Mouse (Mus musculus) monocyte, adult 5-6 weeks (primary cell): ENCODE data around the gene Olfr198. TPM values are rescaled to one million over a fixed set of nuclear protein-coding genes. Genes with fewer than 3 reads are reported as not detected.
"Not testable (repeated sequence)": the region's sequence is repeated elsewhere in the genome, so short reads cannot be mapped to it uniquely, and the experiment has no call there.

Source experiments
- ATAC-seq: fragments of 153-309, 156-312 bp; replicated peaks from 2 replicates; pipeline ENCODE4 v1.8.0; 2017; ENCODE audit warnings: mild to moderate bottlenecking; ENCODE audit not compliant: low TSS enrichment, insufficient number of reproducible peaks, severe bottlenecking, poor library complexity, low FRiP score
- total RNA-seq: library from RNA; stranded (forward); fragments of 200-1000, 200-491, 200-594 nt; gene quantifications from 3 replicates; pipeline ENCODE4 v1.2.3, GENCODE M21; 2017

The Olfr198 gene
- not detected in 3 replicates for total RNA-seq

GRCm38 (mm10) chr16:59203433-59203832, at the start of gene Olfr198:
Gene Olfr198, minus strand, starts transcription at chr16:59203533.
- not testable (repeated sequence) for ATAC-seq

DNA sequence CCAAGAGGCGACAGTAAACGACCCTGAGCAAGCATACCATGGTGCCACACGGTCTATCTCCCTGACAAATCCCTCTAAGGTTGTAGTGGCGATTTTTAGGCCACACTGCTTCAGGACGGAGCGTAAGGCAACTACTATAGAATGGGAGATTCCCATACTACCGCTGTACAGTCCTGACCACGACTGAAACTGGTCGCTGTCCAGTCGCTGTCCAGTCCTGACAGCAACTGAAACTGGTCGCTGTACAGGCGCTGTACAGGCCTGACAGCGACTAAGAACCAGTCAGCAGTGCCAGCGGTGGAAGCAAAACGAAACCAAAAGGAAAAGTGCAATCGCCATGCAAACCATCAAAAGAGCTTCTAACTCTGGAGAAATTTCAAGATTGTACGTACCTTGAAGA, 46.4 kb upstream of the Olfr198 start:
- ATAC-seq = no peak

DNA sequence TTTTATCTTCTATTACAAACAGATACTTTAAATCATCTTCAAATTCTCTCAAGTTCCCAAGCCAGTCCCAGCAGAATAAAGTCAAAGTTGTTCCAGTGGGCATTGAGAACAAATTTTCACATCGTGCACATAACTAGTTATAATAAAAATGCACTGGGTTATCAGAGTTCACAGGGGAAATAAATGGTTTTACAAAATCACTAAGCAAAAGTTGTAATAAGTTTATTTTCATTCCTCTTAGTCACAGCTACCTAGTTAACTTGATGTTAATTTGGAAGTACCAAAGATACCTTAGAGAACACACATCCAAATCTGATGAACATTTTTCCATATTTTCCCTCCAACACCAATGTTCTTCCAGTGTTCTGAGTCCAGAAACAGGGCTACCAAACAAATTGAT, 16.3 kb upstream of the Olfr198 start, which contains the start of gene Olfr199:
Gene Olfr199 (minus strand): TSS at position 101 of the 400 bp plus-strand sequence.
- ATAC-seq = not testable (repeated sequence)

- not testable (repeated sequence) for ATAC-seq
These were observed 14.5 kb upstream of the Olfr198 start for GRCm38 (mm10) chr16:59217861-59218260.

- no peak for ATAC-seq
These were observed 33.0 kb downstream of the Olfr198 start, which contains the start of gene Olfr196 for GRCm38 (mm10) chr16:59170354-59170753. Gene Olfr196, minus strand, starts transcription at chr16:59170454.

- ATAC-seq = no peak
These were observed 51.3 kb downstream of the Olfr198 start for GRCm38 (mm10) chr16:59151996-59152395.

Other genes starting within 250 kb of the Olfr198 start
- gene Olfr183, start 208.2 kb downstream of the Olfr198 start, total RNA-seq = not detected in 3 replicates
- not detected in 3 replicates for gene Olfr186, start 173.2 kb downstream of the Olfr198 start, total RNA-seq
- not detected in 3 replicates for gene Olfr187, start 163.8 kb downstream of the Olfr198 start, total RNA-seq
- gene Olfr190, start 125.5 kb downstream of the Olfr198 start, total RNA-seq = under 0.01 to 0.32 TPM in 2 of 3 replicates, not detected in the other
- not detected in 3 replicates for gene Olfr191, start 113.7 kb downstream of the Olfr198 start, total RNA-seq
- gene Olfr193, start 91.7 kb downstream of the Olfr198 start, total RNA-seq = not detected in 3 replicates
- gene Olfr194, start 82.5 kb downstream of the Olfr198 start, total RNA-seq = not detected in 3 replicates
- not detected in 3 replicates for gene Olfr195, start 56.5 kb downstream of the Olfr198 start, total RNA-seq
- gene Olfr196, start 33.1 kb downstream of the Olfr198 start, total RNA-seq = not detected in 3 replicates
- not detected in 3 replicates for gene Olfr199, start 16.2 kb upstream of the Olfr198 start, total RNA-seq
- gene Olfr201, start 69.1 kb upstream of the Olfr198 start, total RNA-seq = not detected in 3 replicates
- gene Olfr202, start 83.3 kb upstream of the Olfr198 start, total RNA-seq = not detected in 3 replicates
- not detected in 3 replicates for gene Olfr203, start 95.3 kb upstream of the Olfr198 start, total RNA-seq
- gene Olfr204, start 114.7 kb upstream of the Olfr198 start, total RNA-seq = not detected in 3 replicates
- gene Olfr205, start 127.6 kb upstream of the Olfr198 start, total RNA-seq = not detected in 3 replicates
- not detected in 3 replicates for gene Olfr206, start 145.7 kb upstream of the Olfr198 start, total RNA-seq
- gene Olfr209, start 160.5 kb upstream of the Olfr198 start, total RNA-seq = not detected in 3 replicates
- not detected in 3 replicates for gene Gabrr3, start 203.8 kb upstream of the Olfr198 start, total RNA-seq